11 mouse cellular contexts compared by ENCODE assay signal in genomic region chr7:134287570-134288222, GRCm38 (mm10). TPM values are rescaled to one million over a fixed set of nuclear protein-coding genes. Genes with fewer than 3 reads are reported as not detected.
DNase-seq lines count a peak whose midpoint lies in the region; ATAC-seq lines count a peak whose summit lies in the region.
"Had no signal": no experiment of that assay in that cellular context is flagged by ENCODE, and none has a peak within 500 bp of the region (broad histone marks: within the 10 kb centered on the region; RNA-seq: fewer than 3 reads in every experiment).

No protein-coding gene starts in this region.

- peaks cover 29% of the 10 kb centered on the region for H3K4me1 ChIP-seq in limb, embryonic 12.5 days (replicated peaks)
- peaks cover 18% of the 10 kb centered on the region for H3K4me1 ChIP-seq in limb, embryonic 10.5 days
- H3K4me1 ChIP-seq in embryonic facial prominence, embryonic 14.5 days (ENCODE audit: control insufficient read depth, insufficient read depth, low read length), result peaks cover 5% of the 10 kb centered on the region; the same call in 1 of the 2 replicates
- peaks cover 61% of the 10 kb centered on the region for H3K4me1 ChIP-seq in kidney, embryonic 15.5 days

- 47% methylated on average over 6 of the region's 6 CpGs for WGBS in limb, embryonic 12.5 days
- 77% methylated on average over 6 of the region's 6 CpGs for WGBS in limb, embryonic 10.5 days
- WGBS in embryonic facial prominence, embryonic 14.5 days, result 50% methylated on average over 6 of the region's 6 CpGs
- WGBS in kidney, embryonic 15.5 days, result 34% methylated on average over 6 of the region's 6 CpGs

- H3K36me3 ChIP-seq in limb, embryonic 12.5 days, result no peaks in the 10 kb centered on the region
- no peaks in the 10 kb centered on the region for H3K36me3 ChIP-seq in limb, embryonic 10.5 days
- H3K36me3 ChIP-seq in embryonic facial prominence, embryonic 14.5 days (ENCODE audit: control insufficient read depth, insufficient read depth, low read length), result no peaks in the 10 kb centered on the region
- no peaks in the 10 kb centered on the region for H3K36me3 ChIP-seq in kidney, embryonic 15.5 days
- H3K36me3 ChIP-seq: embryonic facial prominence, embryonic 13.5 days; G1E; neural tube, embryonic 13.5 days had no signal

- 0 out of 2 replicates have a peak overlapping the region, but pooled peaks have one; percentile 17 for H3K27ac ChIP-seq in limb, embryonic 12.5 days
- H3K27ac ChIP-seq in limb, embryonic 10.5 days, result no peak overlapping the region
- H3K27ac ChIP-seq in embryonic facial prominence, embryonic 14.5 days (replicated peaks; ENCODE audit: low read depth, low read length), result 0 out of 2 replicates have a peak overlapping the region, but pooled peaks have one; percentile 61
- H3K27ac ChIP-seq in kidney, embryonic 15.5 days, result peak overlapping the region; percentile 74
- H3K27ac ChIP-seq: embryonic facial prominence, embryonic 13.5 days; neural tube, embryonic 13.5 days had no signal

- no peak for DNase-seq in limb, embryonic 10.5 days (ENCODE audit: low spot score)
- peak; percentile 80 for DNase-seq in embryonic facial prominence, embryonic 14.5 days (ENCODE audit: low spot score)
- DNase-seq in left cerebral cortex, adult 11 months (ENCODE audit: low spot score), result no peak
- DNase-seq in left cerebral cortex, adult 18-20 months (ENCODE audit: low spot score in 2 of 2), result no peak

- H3K4me3 ChIP-seq in limb, embryonic 12.5 days (replicated peaks), result no peak overlapping the region
- no peak overlapping the region for H3K4me3 ChIP-seq in limb, embryonic 10.5 days
- H3K4me3 ChIP-seq in embryonic facial prominence, embryonic 14.5 days (ENCODE audit: low read depth, low read length), result no peak overlapping the region
- no peak overlapping the region for H3K4me3 ChIP-seq in kidney, embryonic 15.5 days (replicated peaks)
- H3K4me3 ChIP-seq: embryonic facial prominence, embryonic 13.5 days; neural tube, embryonic 13.5 days had no signal

- H3K27me3 ChIP-seq in limb, embryonic 12.5 days, result no peaks in the 10 kb centered on the region
- H3K27me3 ChIP-seq in limb, embryonic 10.5 days (ENCODE audit: low read depth, poor library complexity, severe bottlenecking), result no peaks in the 10 kb centered on the region
- no peaks in the 10 kb centered on the region for H3K27me3 ChIP-seq in embryonic facial prominence, embryonic 14.5 days (replicated peaks; ENCODE audit: control insufficient read depth, insufficient read depth, low read length)
- peaks cover 4% of the 10 kb centered on the region; the same call in 1 of the 2 replicates for H3K27me3 ChIP-seq in kidney, embryonic 15.5 days
- H3K27me3 ChIP-seq: embryonic facial prominence, embryonic 13.5 days; neural tube, embryonic 13.5 days had no signal

- ATAC-seq in limb, embryonic 12.5 days (ENCODE audit: insufficient number of reproducible peaks, insufficient read depth, low FRiP score, low TSS enrichment, low read depth), result no peak
- ATAC-seq in embryonic facial prominence, embryonic 14.5 days (ENCODE audit: low read depth), result peak; percentile 53; the same call in 1 of the 2 replicates
- ATAC-seq in kidney, embryonic 15.5 days (replicated peaks; ENCODE audit: low FRiP score), result 0 out of 2 replicates have a peak, but pooled peaks have one; percentile 41
- ATAC-seq in megakaryocyte progenitor cell, adult 5-6 weeks (replicated peaks; ENCODE audit: poor library complexity), result peak; percentile 34
- ATAC-seq in granulocyte monocyte progenitor cell, adult 5-6 weeks (replicated peaks; ENCODE audit: poor library complexity, severe bottlenecking), result no peak

- H3K9ac ChIP-seq in limb, embryonic 12.5 days (replicated peaks), result no peak overlapping the region
- no peak overlapping the region for H3K9ac ChIP-seq in embryonic facial prominence, embryonic 14.5 days (ENCODE audit: low read depth, low read length)
- H3K9ac ChIP-seq in kidney, embryonic 15.5 days, result no peak overlapping the region
- H3K9ac ChIP-seq: embryonic facial prominence, embryonic 13.5 days; neural tube, embryonic 13.5 days had no signal

- H3K9me3 ChIP-seq in limb, embryonic 12.5 days, result no peaks in the 10 kb centered on the region
- H3K9me3 ChIP-seq in limb, embryonic 10.5 days (replicated peaks), result no peaks in the 10 kb centered on the region
- no peaks in the 10 kb centered on the region for H3K9me3 ChIP-seq in embryonic facial prominence, embryonic 14.5 days (ENCODE audit: control insufficient read depth, low read length)
- no peaks in the 10 kb centered on the region for H3K9me3 ChIP-seq in kidney, embryonic 15.5 days (replicated peaks)
- H3K9me3 ChIP-seq: embryonic facial prominence, embryonic 13.5 days; neural tube, embryonic 13.5 days had no signal

- no peak overlapping the region for H3K4me2 ChIP-seq in limb, embryonic 12.5 days
- no peak overlapping the region for H3K4me2 ChIP-seq in embryonic facial prominence, embryonic 14.5 days (ENCODE audit: low read depth, low read length)
- H3K4me2 ChIP-seq in kidney, embryonic 15.5 days, result no peak overlapping the region
- H3K4me2 ChIP-seq: embryonic facial prominence, embryonic 13.5 days; neural tube, embryonic 13.5 days had no signal

RNA-seq across cellular contexts. Expression of gene Adam12, which starts 55.8 kb away (rescaled TPM):
- 2.9 and 4.9 TPM in 2 replicates for polyA plus RNA-seq in limb, embryonic 12.5 days (2016; fragmentation: Nextera tagmentation; extraction: Ambion mirVana)
- 3.1 and 3.4 TPM in 2 replicates for polyA plus RNA-seq in limb, embryonic 10.5 days (2016; fragmentation: Nextera tagmentation; extraction: Ambion mirVana)
- 22.6 and 24.7 TPM in 2 replicates for polyA plus RNA-seq in embryonic facial prominence, embryonic 14.5 days (2014; fragmentation: Nextera tagmentation; extraction: Ambion mirVana)
- 4.6 and 6.8 TPM in 2 replicates for polyA plus RNA-seq in kidney, embryonic 15.5 days (2015; fragmentation: Nextera tagmentation; extraction: Ambion mirVana)
- 0.02 and 0.24 TPM in 2 replicates for total RNA-seq in megakaryocyte progenitor cell, adult 5-6 weeks (2015)
- total RNA-seq in megakaryocyte progenitor cell, adult 5-6 weeks (2017), result 0.12 TPM in 1 of 2 replicates, not detected in the other
- total RNA-seq in granulocyte monocyte progenitor cell, adult 5-6 weeks (2014; fragmentation: Nextera tagmentation), result not detected in 2 replicates
- not detected in 2 replicates for total RNA-seq in granulocyte monocyte progenitor cell, adult 5-6 weeks (2017)
- 1 to 10 TPM; 4.2 to 4.3 TPM for total RNA-seq in left cerebral cortex, adult 18-20 months (2021)
- polyA plus RNA-seq: G1E had no signal

Comparison
In these comparisons a context has a peak if more than half of its experiments do, and no peak if none do; other contexts are left out.
1. ATAC-seq: peak in embryonic facial prominence, embryonic 14.5 days (single experiment), kidney, embryonic 15.5 days (single experiment) and megakaryocyte progenitor cell, adult 5-6 weeks (single experiment); none in limb, embryonic 12.5 days (single experiment) and granulocyte monocyte progenitor cell, adult 5-6 weeks (single experiment).